Mouse (Mus musculus) small intestine, adult 2 months (tissue): ENCODE measurements around the gene Med26.

ENCODE experiments used
- CTCF ChIP-seq: fragments of 200-500 bp; IDR thresholded peaks from 2 replicates; pipeline ENCODE4 v1.5.1; 2012; ENCODE audit warnings: low read depth, mild to moderate bottlenecking, control low read depth, inconsistent platforms, low read length, moderate library complexity, mixed read lengths; ENCODE audit not compliant: insufficient replicate concordance, insufficient read length; ENCODE audit errors: extremely low read depth
- POLR2A ChIP-seq: fragments of 200-500 bp; IDR thresholded peaks from 2 replicates; pipeline ENCODE4 v1.6.1; 2012; ENCODE audit warnings: low read depth, mild to moderate bottlenecking, control low read depth, inconsistent platforms, low read length, moderate library complexity

GRCm38 (mm10) chr8:72575915-72576314 is 27.8 kb upstream of the Med26 start:
- TF ChIP-seq CTCF (no peak), POLR2A (no peak)
